Mouse (Mus musculus): ENCODE results near the gene Smlr1. TPM values are rescaled to one million over a fixed set of nuclear protein-coding genes. Genes with fewer than 3 reads are reported as not detected.

Smlr1 gene
- polyA plus RNA-seq, 1 experiment from 2014 or later = not detected

DNA sequence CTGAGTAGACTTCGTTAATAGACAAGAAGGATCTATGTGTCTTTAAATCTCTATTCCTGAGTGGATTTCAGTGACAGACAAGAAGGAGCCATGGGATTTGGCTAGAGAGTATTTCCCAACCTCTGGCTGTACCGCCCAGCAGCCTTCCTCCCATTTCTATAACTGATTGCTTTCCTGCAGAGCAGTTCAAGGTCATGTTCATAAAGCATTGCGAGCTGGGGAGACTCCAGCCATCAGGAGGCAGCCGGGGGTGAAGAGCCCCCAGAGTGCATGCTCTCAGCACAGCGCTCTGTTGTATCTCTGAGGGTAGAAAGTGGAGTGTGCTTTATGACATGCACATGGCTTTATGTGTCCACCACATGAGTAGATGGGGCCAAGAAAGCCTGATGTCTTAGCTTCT, 53.3 kb downstream of the Smlr1 start:
- Histone ChIP-seq H3K4me3 (ENCODE audit: low read depth, low read length) (no peak overlapping the region), H3K9me3 (replicated peaks; ENCODE audit: control insufficient read depth, low read length) (no peaks in the 10 kb centered on the region), H3K36me3 (replicated peaks; ENCODE audit: control insufficient read depth, insufficient read depth, low read depth, low read length) (0 out of 2 replicates have a peak, but pooled peaks cover 2% of the 10 kb centered on the region), H3K4me1 (ENCODE audit: control insufficient read depth, insufficient read depth, low read length) (no peaks in the 10 kb centered on the region), H3K27me3 (ENCODE audit: control insufficient read depth, insufficient read depth, low read length) (no peaks in the 10 kb centered on the region), H3K4me2 (ENCODE audit: low read depth, low read length) (no peak overlapping the region), H3K27ac (replicated peaks; ENCODE audit: low read depth, low read length) (no peak overlapping the region), H3K9ac (replicated peaks; ENCODE audit: low read length) (no peak overlapping the region)
- no peak for DNase-seq (ENCODE audit: low spot score)
- WGBS = 78% methylated on average over 5 of the region's 5 CpGs
- ATAC-seq (replicated peaks; ENCODE audit: insufficient number of reproducible peaks, low FRiP score, low TSS enrichment, low read depth) = no peak

DNA sequence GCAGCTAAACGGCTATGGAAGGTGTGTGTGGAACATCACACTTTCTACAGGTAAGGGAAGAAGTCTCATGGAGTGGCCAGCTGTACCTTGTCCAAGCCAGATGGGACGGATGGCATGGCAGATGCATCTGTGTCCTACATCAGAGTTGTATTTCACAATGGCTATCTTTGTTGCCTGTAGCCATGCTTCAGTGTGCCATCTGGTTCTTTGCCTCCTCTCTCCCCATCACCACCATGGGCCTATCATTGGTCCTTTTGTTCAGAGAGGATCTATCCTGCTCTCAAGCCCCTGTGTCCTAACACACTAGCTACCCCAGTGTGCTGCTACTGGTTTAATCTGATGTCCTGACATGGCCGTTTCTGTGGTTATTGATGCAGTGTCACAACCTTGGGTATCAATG, 56.4 kb downstream of the Smlr1 start:
- ATAC-seq (replicated peaks; ENCODE audit: insufficient number of reproducible peaks, low FRiP score, low TSS enrichment, low read depth) = no peak
- H3K4me1 ChIP-seq (ENCODE audit: control insufficient read depth, insufficient read depth, low read length) = no peaks in the 10 kb centered on the region
- no peak overlapping the region for H3K4me2 ChIP-seq (ENCODE audit: low read depth, low read length)
- H3K27me3 ChIP-seq (ENCODE audit: control insufficient read depth, insufficient read depth, low read length) = no peaks in the 10 kb centered on the region
- no peak overlapping the region for H3K9ac ChIP-seq (replicated peaks; ENCODE audit: low read length)
- H3K9me3 ChIP-seq (replicated peaks; ENCODE audit: control insufficient read depth, low read length) = no peaks in the 10 kb centered on the region
- no peak overlapping the region for H3K27ac ChIP-seq (replicated peaks; ENCODE audit: low read depth, low read length)
- no peak overlapping the region for H3K4me3 ChIP-seq (ENCODE audit: low read depth, low read length)
- DNase-seq (ENCODE audit: low spot score) = no peak
- 0 out of 2 replicates have a peak, but pooled peaks cover 2% of the 10 kb centered on the region for H3K36me3 ChIP-seq (replicated peaks; ENCODE audit: control insufficient read depth, insufficient read depth, low read depth, low read length)
- 92% methylated on average over 3 of the region's 3 CpGs for WGBS

Other genes with a start within 250 kb of the Smlr1 start
- 24.8 and 28.6 TPM in 2 replicates for gene Akap7, start 228.4 kb downstream of the Smlr1 start, polyA plus RNA-seq (2014; fragmentation: Nextera tagmentation; extraction: Ambion mirVana)
- 65.7 and 66.8 TPM in 2 replicates for gene Epb41l2, start 176.5 kb downstream of the Smlr1 start, polyA plus RNA-seq (2014; fragmentation: Nextera tagmentation; extraction: Ambion mirVana)

All from embryonic facial prominence, embryonic 11.5 days (tissue).